Mouse (Mus musculus) layer of hippocampus, postnatal 36 days (tissue): Measurements from ENCODE around the gene Cryba4. TPM values are rescaled to one million over a fixed set of nuclear protein-coding genes. Genes with fewer than 3 reads are reported as not detected.

Experiments used
- DNase-seq, 2 experiments: peaks; one replicate each; pipeline ENCODE4 v3.0.0; 2022
- total RNA-seq, 2 experiments: library from RNA; stranded (reverse); gene quantifications; 2 replicates each; pipeline ENCODE4 v1.2.3; 2021

Gene Cryba4
- total RNA-seq, 2 experiments from 2014 or later = 0.97 TPM; not detected in 1

DNA sequence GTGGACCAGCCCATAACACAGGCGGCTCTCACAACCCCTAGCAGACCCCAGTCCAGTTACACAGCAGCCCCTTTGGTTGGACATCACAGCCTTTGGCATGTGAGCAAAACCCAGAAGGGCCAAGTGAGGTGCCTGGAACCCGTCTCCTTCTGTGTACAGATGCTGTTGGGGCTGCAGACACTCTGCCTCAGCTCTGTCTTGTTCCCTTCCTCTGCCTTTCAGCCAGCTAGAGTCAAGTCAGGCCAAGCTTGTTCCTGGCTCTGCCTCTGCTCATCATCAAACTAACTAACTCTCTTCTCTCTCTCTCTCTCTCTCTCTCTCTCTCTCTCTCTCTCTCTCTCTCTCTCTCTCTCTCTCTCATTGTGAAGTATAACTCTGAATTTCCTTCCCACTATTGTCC is 15.7 kb downstream of the Cryba4 start:
- DNase-seq = no peak

DNA sequence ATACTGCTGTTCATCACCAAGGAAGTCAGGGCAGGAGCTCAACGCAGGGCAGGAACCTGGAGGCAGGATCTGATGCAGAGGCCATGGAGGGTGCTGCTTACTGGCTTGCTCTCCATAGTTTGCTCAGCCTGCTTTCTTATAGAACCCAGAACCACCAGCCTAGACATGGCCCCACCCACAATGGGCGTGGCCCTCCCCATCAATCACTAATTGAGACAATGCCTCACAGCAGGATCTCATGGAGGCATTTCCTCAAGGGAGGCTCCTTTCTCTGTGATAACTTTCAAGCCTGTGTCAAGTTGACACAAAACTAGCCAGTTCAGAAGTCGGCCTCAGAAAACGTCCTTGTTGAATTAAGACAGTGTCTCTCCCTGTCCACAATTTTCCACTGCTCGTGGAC is 16.5 kb downstream of the Cryba4 start:
- DNase-seq = no peak

DNA sequence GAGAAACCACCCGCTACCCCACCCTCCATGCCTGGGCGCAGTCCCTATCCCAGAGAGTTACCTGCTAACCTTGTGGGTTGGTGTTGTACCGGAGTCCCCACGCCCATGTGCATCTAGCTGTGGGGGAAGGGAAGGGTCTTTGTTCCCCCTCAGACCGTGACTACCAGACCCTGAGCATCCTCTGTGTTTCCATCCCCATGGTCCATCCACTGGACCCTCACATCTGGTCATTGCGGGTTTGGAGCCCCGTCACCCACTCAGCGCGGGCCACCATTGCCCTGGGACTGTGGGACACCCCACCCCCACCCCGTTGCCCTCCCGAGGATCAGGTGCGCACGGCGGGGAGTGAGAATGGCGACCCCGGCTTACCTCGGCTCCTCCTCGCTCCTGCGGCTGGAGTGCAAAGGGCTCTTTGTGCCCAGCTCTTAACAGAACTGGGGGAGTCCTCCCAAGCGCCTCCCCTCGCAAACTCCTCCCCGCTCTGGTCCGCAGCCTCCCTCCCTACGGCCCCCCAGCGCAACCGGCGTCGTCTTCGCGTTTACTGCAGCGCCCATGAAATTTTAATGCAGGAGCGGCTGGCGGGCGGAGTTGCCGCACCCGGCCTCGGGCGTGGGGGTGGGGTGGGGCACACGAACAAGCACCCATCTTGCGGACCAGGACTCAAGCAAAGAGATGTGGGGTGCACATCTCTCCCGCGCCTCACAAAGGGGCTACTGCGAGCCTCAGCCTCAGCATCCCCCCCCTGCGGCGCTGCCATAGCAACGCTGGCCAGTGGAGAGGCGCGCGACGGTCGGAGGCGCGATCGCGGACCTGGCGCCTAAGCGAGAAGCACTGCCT is 23.9 kb downstream of the Cryba4 start:
- DNase-seq = peak; percentile 71 to 77

DNA sequence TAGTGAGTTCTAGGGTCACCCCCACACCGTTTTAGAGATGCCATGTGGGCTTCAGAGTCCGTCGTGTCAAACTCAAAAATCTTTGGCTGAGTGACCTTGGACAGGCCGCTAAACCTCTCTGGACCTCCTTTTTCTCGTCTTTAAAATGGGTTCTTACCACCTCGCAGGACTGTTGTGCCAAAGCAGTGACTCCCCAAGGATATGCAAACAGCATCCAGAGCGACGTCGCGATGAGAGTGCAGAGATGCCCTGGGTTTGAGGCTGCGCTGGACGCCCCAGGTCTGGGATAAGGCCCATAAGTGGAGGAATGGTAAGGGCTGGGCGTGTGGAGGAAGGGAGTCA is 24.4 kb downstream of the Cryba4 start:
- no peak for DNase-seq

DNA sequence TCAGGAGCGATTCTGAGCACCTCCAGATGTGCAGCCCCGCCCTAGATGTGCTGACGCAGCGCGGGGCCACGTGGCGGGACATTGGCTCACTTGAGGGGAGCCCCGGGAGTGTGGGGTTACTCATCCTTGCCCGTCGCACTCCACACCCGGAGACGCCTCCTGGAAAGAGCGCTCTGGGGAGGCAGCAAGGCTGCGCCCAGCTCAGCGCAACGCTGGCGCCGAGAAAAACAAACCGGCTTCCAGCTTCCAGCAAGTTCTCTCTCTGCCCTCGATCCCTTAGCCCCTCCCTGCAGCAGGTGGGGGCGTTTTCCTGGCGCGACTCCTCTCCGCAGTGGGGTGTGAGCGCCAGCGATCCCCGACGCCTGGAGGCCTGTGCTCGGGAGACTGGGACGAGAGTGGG is 25.0 kb downstream of the Cryba4 start:
- peak; percentile 69 to 70 for DNase-seq

DNA sequence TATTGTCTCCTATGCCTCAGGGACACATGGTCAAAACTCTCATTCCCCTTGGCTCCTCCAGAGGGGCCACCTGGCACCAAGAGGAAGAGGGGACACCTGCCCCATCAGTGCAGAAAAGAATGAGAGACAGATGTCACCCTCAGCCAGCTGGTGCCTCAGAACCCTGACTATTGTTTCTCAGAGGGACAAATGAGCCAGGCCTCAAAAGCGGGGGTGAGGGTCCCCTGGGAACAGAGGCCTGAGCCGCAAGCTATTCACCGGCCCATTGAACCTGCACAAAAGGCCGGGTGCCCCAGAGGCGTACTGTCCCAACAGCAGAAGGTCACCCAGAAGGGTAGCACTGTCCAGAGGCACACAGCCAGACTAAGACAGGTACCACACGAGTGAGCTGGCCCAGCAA is 26.7 kb downstream of the Cryba4 start:
- no peak for DNase-seq

DNA sequence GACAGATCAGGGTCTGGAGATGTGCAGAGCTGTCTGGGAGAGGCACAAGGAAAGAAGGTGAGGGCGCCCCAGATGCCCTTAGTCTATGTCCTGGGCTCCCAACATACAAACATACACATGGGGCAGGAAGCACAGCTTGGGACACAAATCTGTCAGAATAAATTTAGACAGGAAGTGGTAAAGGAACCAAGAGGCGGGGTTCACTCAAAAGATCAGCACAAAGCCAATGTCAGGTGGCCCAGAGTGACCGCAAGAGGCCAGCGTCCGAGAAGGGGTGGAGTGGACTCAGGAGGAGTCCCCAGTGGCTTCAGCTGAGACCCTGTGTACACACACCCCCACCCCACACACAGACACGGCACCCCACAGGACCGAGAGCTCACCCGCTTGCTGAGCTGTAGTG is 32.1 kb downstream of the Cryba4 start:
- no peak for DNase-seq

DNA sequence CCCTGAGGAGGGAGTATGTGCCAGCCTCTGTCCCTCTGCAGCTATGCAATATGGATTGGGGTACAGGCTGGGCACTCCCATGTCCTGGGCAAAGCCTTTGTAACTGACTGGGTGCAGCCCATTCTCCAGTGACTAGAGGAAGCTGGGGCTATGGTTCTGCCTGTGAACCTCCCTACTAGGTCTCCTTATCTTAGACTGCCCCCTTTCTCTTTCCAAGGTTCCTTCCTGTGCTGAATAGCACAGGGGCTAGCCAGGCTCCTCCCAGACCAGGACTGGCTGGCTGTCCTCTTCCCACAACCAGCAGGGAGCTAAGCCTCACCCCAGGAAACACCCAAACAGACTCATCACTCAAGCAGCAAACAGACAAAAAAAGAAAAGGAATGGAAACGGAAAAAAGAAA is 32.9 kb downstream of the Cryba4 start:
- DNase-seq = no peak

DNA sequence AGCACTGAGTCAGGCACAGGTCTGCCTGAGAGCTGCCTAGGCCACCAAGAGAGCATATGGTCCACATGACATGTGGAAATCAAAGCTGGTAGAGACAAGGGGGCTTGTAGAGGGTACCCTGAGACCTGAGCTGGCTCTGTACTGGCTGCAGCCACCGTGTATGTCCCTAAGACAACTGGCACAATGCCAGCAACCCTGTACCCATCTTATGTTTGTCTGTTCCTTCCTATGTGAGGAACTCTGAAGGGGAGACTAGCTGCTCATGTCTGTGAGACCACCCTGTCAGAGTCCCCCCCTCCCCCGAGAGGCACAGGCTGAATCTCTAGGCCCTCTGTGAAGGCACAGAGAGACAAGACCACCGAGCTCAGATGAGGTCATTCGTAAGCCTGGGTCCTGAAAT is 33.6 kb downstream of the Cryba4 start:
- DNase-seq = no peak

DNA sequence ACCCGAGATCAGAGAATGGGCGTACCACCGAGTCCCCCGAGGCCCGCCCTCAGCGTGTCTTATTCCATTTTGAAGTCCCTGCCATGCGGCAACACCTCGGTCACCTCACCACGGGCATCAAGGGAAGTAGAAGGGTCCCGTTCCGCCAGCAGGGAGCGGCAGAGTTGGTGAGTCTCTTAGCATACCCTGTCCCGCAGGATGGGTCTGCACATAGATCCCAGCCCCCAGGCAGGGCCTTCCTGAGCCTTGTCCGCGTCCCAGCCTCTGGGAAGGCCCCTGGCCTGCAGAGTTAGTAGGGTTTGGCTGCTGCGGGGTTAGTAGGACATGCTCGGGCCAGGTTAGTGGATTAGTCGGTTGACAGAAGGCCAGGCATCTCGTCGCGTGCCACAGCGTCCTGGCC is 35.3 kb downstream of the Cryba4 start:
- no peak for DNase-seq

DNA sequence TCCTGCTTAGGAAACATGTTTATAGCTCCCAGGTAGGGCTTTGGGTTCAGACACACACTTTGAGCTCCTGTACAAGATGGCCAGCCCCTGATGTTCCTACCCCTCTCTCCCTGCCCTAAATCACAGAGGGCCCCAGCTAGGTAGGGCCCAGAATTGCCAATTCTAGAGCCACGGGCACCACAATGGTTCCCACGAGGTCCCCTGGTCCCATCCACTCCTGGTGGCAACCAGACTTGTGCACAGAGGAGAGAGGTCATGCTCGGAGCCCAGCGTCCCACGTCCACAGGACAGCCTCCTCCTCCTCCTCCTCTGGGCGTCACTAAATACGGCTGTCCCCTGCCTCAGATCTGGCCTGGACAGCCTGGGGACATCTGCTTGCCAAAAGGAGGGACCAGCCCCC is 36.0 kb downstream of the Cryba4 start:
- DNase-seq = no peak

DNA sequence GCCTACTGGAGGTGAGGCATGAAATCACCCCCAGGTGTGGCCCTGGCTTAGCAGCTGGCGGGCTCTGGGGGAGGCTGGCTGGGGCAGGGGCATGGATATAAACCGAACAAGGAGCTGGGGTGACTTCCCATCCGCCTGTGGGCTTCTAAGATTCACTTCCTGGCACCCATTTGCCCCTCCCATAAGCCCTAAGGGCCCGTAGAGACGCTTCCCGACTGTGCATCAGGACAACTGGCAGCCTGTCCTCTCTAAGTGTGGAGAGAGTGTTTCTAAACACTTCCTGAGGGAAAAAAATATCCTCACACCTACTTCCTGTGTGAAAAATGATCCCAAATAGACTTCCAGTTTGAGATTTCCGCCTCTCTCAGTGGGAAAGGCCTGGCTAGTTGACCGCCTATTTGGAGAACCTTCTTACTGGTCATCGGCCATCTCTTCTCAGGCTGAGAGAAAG is 36.5 kb downstream of the Cryba4 start:
- no peak for DNase-seq

DNA sequence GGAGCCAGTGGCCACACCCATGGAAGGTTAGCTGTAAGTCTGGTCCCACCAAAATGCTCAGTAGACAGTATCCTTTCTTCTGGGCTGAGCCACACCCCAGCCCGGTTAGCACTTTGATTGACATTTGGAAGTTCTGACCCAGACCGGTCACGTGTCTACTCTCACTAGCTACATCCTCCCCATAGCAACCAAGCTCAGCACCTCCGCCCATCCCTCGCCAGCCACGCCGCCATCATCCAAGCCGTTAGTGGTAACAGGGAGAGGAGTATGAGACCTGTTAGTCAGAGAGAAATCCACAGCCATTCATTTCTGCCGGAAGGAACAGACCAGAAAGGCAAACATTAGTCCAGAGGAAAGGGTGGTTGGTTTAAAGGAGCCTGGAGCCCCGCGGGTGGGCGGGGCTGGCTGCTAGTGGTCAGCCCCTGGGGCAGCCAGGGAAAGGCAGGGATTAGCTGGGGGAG is 37.0 kb downstream of the Cryba4 start:
- DNase-seq = peak in 1 of 2 experiments; percentile 45

DNA sequence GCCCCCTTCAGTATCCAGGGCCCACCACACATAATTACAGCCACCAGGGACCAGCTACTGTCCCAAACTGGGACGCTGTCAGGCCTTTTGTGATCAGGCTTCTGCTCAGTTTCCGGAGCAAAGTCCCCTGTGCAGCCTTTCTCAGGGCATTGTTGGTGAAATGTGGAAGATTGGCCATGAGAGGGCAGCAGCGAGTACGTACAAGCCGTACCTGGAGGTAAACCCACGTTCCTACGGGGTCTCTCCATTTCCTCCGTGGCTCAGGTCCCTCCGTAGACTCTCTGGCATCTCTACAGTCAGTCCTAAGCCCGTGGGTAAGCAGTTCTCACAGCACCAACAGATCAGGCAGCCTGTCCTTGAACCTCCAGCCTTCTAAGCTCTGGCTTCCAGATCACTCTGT is 37.9 kb downstream of the Cryba4 start:
- DNase-seq = peak; percentile 63 to 72

DNA sequence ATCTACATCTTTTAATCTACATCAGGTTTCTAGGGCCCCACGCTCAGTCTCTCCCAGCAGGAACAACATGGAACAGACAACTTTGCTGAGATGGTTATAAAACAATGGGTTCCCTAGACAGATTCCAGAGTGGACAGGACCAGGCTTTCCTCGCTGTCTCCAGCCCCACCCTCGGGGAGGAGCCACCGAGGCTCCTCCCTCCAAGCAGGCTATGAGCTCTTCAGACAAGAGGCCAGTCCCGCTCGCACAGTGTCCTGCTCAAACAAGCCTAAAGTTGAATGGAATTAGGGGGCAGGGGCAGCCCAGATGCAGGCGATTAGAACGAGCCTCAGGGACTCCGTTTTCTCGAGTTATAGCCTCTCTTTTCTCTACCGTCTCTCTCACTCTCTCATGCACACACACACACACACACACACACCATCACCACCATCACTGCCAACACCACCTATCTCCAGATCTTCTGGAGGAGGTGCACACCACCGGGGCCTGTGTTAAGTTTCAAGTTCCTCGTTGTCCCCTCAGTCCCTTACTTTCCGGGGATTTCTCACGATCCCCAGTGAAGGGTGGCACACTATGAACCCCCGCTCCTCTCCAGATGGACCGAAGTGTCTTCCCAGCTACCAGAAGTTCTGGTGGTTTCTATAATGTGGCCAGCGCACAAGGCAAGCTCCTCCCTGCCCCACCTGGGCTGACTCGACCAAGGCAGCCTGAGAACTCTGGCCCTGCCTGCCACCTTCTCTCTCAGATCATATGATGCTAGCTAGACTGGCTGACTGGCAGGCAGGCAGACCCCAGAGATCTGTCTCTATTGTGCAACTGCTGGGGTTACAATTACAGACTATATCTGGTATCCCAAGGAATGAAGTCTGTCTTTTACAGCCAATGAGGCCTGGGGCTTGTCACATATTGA is 38.7 kb downstream of the Cryba4 start:
- no peak for DNase-seq

DNA sequence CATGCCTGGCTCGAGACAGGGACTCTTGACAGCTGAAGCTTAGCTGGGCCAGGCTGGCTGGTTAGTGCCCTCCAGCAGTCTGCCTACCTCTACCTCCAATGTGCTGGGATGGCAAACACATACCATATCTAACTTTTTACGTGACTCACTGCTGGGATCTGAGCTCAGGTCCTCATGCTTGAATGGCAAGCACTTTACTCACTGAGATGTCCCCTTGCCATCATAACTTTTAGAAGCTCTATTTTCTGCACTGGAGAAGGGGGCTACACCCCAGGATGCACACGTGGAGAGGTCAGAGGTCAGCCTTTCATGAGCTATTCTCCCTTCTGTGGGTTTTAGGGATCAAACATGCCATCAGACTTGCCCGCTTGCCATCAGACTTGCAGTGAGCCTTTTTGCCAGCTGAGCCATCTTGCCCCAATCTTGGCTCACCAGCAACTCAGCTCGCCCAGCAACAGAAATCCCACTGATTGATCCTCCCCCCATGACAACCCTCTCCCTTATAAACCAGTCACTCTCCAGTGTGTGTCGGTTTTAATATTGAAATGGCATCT is 39.5 kb downstream of the Cryba4 start:
- DNase-seq = no peak

DNA sequence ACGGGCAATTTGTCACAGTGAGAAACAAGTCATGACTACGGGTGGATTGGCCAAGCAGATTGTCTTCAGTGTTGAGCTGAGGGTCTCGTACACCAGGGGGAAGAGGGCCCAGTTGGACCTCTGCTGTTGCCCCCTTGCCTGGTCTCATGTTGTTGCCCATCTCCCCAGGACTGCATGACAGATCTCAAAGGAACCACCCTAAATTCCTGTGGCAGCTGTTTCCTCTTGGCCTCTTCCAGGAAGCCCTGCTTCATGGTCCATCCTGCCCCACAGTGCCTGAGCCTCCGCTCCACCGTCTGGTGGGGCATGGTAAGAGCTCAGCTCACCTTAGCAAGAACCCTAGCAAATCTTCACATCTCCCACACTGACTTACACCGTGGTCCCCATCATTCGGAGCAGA is 40.4 kb downstream of the Cryba4 start:
- no peak for DNase-seq

DNA sequence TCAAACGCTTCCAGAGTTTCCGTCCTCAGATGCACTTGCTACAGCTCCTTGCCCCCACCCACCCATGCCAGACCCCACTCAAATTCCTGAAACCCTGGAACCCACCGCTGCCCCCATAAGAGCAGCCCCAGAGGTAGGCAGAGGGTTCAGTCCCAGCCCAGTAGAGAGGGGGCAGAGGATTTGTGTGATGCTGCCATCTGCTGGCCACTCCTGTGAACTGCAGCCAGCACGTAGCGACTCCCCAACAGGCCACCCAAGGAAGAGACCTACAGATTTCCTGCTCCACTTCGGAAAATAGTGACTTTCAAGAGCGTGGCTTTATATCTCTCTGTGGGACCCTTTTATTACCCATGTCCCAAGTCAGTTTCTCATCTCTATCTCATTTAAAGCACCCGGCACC is 42.2 kb downstream of the Cryba4 start:
- DNase-seq = peak; percentile 60 to 74

DNA sequence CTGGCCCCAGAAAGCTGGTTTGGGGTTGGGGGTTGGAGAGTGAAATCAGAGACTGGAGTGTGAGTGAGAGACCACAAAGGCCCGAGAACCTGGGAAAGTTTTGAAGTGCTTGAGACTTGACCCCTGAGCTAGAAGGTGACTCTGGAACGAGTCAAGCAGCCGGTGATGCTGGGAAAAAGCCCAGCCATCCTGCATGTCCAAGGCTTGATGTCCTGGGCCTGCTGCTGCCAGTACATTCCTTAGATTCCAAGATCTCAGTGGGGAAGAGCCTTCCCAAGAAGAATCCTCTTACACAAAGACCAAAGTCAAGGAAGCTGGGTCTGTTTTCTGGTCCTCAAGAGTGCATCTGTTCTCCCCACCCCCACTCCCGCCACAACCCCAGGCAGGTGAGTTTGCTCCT is 44.0 kb downstream of the Cryba4 start:
- no peak for DNase-seq

DNA sequence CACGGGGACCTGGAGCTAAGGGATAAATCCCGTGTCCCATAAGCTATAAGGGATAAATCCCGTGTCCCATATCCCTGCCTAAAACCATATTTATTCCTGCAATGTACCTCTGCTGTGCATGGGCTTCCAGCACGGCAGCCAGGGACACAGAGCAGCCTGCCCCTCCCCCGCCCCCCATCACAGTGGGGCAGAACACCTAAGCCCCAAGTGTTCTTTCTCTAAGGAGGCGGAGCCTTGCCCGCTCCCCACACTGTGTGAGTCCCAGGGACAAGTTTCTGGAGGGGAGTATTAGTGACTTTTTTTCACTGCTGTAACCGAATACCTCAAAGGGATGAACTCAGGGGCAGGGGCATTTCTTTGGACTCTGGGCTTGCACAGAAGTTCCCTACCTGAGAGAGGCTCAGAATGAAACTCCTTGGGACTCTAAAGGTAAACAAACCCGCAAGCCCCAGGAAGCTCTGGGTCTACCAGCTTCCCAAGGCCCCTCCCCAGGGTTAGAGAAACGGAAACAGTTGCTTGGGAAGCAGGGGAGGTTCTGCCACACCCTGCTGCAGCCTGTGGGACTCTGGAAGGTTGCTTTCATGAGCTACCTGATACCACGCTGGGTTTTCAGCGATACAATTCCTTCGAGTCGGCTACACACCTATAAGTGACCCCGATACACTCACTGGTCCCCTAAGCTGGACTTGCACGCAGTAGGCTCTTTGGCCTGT is 45.6 kb downstream of the Cryba4 start:
- DNase-seq = no peak

DNA sequence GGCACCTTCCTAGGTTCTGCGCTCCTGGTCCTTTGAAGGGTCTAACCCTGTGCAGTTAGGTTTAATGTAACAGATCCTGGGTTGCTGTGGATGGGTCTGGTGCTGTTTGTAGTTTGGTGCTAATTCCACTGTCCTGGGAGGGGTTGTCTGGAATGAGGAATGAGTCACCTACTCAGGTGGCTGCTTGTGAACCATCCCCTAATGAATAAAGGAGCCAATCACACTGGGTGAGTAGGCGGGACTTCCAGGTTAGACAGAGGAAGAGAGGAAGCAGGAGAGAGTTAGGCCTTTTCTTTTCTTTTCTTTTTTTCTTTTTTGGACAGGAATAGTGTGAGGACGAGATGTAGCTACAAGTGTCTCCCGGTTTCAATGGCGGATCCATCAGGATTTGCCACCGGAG is 52.7 kb downstream of the Cryba4 start:
- no peak for DNase-seq
